Mouse (Mus musculus) right cerebral cortex, postnatal 14 days (tissue): ENCODE results near the gene Sart1.
"Not testable (repeated sequence)": the region's sequence is repeated elsewhere in the genome, so short reads cannot be mapped to it uniquely, and the experiment has no call there.

Source experiments
- DNase-seq: peaks from one replicate; pipeline ENCODE4 v3.0.0; 2022

The Sart1 gene

DNA sequence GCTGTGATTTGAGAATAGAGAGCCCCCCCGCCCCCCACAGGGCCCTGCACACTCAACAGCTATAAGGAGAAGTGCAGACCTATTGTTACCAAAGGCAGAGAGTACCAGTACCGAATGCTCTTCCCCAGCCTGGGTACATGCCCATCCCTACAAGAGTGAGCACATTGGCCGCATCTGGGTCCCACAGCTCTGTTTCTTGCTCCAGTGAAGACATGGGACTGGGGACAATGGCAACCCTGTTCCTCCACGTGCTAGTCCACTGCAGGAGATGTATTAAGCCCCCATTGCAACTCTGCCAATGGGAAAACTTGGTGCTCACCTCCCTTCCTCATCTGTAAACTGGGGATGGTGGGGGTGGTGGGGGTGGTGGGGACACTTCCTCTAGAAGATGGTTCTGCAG, 25.3 kb upstream of the Sart1 start:
- DNase-seq, result no peak

DNA sequence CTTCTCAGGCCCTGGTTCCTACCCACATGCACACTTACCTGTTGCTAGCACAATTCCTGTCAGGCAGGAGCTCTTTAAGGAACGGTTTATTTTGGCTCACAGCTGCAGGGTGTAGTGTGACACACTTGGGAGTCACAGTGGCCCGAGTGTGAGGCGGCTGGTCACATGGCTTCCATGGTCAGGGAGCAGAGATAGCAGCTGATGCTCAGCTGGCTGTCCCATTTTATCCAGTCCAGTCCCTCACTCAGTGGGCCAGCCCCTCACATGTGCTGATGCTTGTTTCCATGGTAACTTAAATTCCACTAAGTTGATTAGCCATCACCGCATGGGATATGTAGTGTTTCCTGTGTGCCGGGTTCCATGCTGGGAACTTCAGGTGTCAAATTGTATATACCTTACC, 23.5 kb upstream of the Sart1 start:
- no peak for DNase-seq

DNA sequence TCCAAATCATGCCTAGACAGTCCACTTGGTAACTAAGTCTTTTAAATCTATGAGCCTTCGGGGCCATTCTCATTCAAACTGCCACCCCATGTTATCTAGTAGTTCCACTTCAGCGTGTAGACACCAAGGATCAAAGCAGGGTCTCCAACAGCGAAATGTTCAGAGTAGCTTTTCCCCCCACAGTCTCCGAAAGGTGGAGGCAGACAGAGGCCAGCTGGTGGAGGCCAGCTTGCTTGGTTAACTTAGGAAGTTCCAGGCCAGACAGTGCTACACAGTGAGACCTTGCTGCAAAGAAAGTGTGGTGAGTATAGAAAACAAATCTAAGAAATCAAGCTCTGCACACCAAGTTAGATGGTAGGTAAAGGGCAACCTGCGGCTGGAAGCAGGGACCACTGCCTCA, 22.1 kb upstream of the Sart1 start:
- no peak for DNase-seq

DNA sequence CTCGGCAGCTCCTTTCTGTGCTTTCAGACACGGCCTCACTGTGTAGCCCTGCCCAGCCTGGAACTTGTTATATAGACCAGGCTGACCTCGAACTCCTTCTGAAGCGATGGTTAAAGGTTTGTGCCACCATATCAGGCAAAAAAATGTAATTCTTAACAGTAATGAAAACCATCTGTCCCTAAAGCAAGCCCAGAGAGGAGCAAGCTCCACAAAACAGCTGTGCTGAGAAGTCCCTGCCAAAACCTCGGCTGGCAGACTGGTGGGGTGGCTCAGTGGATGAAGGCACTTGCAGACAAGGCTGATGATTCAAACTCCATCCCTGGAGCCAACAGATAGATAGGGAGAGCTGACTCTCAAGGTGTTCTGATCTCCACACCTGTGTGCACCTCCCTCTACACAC, 20.6 kb upstream of the Sart1 start:
- DNase-seq, result no peak

DNA sequence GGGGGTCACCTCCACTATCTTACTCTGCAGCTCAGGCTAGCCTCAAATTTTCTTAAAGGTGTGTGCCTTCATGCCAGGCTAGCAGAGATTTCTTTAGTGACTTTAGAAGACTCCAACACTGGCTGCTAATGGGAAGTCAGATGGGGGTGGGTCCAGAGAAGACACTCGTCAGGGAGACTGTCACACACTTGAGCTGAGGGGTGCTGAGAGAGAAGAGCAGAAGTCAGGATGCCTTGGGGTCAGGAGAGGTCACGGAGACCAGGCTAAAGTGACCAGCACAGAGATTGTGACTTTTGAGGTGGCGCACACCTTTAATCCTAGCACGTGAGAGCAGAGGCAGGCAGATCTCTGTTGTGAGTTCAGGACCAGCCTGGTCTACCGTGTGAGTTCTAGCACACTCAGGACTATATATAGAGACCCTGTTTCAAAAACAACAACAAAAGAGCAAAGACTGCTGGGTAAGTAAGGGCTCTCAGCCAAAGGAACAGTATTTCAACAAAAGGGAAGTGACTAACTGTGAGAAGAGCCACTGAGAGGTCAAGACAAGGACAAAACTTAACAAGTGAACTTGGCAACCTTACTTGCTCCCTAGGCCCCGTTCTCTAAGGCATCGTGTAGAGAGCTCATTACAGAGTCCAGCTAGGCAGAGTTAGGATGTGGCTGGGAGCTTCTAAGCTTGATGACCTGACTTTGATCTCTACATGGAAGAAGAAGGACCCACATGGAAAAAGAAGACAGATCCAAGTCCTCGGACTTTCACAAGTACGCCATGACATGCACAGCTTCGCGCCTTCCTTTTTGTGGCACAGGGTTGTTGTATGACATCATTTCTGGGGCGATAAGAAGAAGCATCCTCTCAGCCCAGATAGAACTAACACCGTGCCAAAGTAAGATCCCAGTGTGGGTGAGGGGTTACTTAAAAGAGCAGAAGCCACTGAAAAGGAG, 19.8 kb upstream of the Sart1 start:
- DNase-seq, result no peak

DNA sequence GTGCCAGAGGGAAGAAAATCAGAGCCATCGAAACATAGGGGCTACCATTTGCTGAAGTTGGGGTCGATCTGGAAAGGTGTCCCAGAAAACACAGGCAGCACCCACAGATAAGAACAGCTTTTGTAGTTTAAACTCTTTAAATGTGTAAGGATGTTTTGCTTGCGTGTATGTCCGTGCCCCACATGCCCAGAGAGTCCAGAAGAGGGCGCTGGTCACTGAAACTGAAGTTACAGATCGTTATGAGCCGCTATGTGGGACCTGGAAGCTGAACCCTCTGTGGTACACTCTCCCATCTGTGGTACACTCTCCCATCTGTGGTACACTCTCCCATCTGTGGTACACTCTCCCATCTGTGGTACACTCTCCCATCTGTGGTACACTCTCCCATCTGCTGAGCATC, 18.6 kb upstream of the Sart1 start:
- DNase-seq, result peak; percentile 56

DNA sequence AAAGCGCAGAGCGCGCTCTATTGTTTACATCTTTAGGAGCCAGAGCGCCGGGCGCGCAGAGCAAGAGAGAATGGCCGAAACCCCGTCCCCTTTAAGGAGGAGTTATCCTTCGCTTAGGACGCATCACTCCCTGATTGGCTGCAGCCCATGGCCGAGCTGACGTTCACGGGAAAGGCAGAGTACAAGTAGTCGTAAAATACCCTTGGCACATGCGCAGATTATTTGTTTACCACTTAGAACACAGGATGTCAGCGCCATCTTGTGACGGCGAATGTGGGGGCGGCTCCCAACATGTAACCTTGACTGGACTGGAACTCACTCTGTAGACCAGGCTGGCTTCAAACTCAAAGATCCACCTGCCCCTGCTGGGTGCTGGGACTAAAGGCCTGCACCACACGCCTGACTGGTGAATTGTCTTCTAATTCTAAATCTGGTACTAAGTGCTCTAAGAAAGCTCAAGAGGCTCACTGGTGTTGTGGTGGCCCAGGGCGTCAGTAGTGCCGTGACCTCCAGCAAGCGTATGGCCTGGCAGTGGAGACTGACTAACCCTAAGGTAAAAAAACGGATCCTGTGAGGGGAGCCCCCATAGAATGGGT, 18.1 kb upstream of the Sart1 start:
- DNase-seq, result not testable (repeated sequence)

DNA sequence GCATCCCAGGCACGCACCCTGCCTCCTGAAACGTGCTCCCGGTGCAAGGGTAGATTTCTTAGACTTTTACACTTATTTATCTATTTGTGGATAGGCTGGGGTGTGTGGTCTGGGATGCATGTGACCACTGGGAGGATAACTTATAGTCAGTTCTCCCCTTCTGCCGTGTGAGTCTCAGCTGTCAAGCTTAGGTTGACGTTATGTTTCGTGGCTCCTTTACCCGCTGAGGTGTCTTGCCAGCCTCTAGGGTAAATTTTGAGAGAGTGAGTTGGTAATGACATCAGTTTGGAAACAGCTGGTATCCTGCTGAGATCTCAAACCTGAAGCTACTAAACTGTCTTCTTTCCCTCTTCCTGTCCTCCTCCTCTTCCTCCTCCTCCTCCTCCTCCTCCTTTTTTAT, 17.4 kb upstream of the Sart1 start:
- no peak for DNase-seq

DNA sequence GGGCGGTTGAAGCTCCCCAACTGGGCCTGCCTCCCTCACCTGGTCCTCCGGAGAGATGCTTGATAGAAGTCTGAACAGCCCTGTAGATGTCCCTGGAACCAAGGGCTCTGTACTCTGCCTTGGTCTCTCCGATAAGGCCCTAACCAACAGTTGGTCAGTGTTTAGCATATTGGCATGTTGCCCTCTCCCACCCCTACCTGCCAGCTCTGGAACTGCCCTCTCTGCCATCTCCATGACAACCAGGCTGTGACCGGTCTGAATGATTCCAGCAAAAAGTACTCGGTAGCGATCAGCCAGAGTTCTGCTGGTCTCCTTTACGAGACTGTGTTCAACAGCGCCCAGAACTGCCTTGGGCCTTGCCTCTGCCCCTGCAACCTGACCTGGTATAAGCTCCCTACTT, 13.8 kb upstream of the Sart1 start, which contains the start of gene Tsga10ip:
Tsga10ip (minus strand) TSS at position 234 of the 400 bp plus-strand sequence.
- DNase-seq, result no peak

DNA sequence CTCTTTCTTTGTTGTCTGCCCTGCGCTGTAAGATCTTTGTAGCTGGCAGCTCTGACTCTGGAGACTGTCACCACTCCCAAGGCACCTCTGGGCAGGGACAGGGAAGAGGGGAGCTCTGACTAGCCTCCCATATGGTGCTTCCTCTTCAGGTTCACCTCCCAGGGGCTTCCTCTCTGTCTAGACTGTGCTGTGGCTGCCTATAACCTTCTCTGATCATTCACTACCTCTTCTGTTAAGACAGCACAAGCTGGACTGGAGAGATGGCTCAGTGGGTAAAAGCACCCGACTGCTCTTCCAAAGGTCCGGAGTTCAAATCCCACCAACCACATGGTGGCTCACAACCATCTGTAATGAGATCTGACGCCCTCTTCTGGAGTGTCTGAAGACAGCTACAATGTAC, 12.6 kb upstream of the Sart1 start:
- DNase-seq, result not testable (repeated sequence)

DNA sequence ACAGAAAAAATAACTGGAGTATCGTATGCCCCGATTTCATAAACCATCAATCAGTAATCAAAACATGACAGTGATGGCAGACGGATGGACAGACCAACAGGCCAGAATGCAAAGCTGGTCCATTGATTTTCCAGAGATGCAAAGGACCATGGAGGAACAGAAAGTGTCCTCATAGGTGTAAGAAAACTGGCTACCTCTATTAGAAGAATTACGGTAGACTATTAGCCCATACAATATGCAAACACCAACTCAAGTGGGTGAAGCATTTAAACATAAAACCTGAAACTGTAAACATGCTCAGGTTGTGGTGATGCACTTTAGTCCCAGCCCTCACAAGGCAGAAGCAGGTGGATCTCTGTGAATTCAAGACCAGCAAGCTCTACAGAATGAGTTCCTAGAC, 6.9 kb upstream of the Sart1 start:
- no peak for DNase-seq

DNA sequence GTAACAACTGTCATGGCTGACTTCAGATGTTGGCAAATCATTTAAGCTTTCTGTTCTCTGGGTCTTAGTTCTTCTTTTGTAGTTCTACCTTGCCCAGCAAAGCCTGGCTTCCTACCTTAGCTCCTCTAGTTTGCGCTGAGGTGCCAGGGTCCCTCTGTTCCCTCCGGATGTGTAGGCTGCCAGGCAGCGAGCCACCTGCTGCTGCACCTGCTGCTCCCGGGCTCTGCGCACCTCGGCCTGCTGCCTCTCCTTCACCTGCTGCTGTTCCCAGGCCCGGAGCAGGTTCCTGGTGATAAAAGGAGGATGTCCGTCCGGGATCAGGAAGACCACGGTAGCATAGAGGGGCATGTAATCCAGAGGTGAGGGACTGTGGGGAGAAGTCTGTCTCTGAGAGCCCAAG, 5.7 kb upstream of the Sart1 start:
- DNase-seq, result no peak

DNA sequence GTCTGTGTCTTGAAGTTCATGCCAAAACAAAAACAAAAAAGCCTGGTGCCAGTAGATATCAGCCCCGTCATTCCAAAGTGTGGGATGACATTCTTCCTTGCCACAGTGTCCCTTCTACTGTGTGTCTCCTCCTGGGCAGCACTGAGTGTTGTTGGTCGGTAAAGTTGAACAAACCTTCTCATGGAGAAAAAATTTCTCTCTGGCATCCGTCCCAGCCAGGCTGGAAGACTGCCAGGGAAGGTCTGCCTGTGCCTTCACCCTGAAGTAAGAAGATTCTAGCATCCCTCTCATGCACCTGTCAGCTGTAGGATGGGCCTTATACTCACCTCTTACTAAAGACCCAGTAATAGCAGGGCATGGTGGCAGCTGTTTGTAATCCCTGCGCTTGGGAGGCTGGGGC, 4.4 kb upstream of the Sart1 start:
- DNase-seq, result no peak

DNA sequence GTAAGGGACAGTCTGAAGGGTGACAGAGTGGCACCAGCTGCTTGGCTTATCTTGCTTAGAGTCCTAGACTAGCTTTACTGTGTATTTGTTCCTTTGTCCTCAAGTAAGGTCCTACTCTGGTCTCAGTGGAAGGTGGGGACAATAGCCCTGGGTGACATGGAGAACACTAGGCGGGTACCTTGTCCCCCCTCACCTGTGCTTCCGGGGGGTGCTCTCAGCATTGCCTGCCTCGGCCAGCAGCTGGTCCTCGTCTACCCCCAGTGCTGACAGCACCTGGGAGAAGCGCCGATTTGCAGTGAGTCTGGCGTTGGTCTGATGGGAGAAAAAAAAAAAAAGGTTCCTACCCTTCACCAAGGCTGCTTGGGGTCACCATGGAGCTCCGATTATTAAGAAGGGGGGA, 1.9 kb upstream of the Sart1 start:
- DNase-seq, result no peak

DNA sequence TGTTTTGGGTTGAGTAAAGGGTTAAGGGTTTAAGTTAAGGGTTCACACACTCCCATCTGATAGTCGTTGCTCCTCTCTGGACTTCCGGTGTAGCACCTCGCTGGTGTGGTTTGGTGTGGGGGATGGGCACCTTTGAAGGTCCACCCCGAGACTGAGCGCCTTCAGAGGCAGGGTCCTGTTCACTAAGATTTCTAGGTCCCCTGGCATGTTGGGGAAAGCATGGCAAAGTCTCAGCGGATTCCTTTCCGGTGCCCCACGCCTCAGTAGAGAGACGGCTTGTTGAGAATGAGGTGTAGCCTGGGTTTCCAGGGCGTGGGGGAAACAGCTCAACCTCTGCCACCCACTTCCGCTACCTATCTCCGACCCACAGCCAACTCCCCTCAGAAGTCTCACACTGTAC, 1.1 kb upstream of the Sart1 start:
- no peak for DNase-seq

DNA sequence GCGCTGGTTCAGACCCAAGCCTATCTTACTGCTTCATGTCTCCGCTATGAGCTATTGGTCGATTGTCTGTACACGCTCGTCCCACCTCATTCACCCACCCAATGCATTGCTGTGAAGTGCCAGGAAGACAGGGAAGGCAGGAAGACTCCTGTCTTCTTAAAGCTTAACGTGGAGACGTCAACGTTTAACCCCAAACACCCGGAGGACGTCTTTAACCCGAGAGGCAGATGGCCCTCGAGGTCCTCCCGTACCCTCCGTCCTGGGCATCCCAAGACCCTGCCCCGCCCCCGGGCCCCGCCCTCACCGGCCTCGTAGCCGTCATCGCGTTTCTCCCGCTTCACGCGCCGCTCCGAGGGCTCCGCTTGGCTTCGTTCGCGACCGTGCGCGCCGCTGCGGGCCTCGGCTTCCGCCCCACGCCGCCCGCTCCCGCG, 477 bp downstream of the Sart1 start:
- DNase-seq, result peak; percentile 32

DNA sequence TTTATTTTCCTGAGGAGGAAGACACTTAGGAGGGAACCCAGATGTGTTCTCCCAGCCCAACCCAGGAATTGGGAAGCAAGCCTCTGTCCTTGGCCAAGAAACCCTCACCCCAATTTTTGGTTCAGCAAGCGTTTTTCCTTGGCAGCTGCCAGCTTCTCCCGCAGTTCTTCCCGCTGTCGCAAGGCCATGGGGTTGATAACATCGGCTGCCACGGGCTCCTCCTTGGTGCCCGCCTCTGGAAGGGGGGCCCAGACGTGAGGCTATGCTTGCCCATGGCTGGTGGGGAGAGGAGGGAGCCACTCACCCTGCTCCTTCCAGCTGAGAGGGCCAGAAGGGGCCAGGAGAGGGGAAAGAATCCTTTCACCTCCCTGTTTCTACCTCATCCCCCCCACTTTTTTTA, 3.8 kb downstream of the Sart1 start:
- DNase-seq, result no peak

DNA sequence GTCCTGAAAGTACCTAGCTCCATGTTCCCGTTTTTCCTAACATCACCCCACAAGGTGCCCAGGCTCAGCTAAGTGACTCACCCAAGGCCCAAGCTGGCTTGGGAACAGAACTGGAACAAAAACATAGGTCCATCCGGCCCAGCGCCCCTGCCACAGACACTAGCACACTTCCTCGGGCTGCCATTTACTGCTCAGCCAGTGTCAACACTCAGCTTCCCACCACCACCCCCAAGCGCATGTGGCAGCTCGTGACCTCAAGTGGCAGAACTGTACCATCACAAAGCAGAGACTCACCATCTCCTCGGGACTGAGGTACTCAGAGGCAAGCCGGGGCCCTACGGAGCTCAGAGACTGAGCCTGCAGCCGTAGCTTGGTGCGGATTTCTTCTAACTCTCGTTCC, 5.2 kb downstream of the Sart1 start:
- no peak for DNase-seq

DNA sequence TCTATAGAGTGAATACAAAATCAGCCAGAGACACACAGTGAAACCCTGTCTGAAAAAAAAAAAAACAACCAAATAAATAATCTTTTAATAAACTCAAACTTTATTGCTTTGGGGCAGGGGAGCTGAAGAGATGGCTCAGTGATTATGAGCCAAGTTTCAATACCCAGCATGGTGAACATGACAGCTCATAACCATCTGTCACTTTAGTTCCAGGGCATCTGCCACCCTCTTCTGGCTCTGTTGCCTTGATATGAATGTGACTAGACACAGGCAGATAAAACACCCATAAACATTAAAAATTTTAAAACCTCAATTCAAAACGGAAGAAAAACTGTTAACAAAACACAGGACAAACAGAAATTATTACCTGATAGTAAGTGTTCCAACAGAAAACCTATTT, 11.1 kb downstream of the Sart1 start:
- DNase-seq, result no peak

DNA sequence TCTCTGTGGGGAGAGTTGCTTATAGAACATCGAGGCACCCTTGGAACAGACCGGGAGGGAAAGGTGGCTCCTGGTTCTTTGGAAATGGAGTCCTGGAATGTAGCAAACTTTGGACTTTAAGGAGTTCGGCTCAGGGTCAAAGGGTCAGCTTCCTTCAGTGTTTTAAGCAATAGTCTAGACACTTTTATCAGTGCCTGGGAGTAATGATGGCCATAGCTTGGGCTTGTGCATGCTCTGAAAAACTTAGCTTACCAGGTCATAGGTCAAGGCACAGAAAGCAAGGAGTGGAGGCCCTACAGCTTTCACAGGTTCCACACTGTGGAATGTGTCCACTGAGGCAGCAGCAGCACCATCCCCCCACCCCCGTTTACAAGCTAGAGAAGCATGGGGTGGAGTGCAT, 13.8 kb downstream of the Sart1 start:
- no peak for DNase-seq

DNA sequence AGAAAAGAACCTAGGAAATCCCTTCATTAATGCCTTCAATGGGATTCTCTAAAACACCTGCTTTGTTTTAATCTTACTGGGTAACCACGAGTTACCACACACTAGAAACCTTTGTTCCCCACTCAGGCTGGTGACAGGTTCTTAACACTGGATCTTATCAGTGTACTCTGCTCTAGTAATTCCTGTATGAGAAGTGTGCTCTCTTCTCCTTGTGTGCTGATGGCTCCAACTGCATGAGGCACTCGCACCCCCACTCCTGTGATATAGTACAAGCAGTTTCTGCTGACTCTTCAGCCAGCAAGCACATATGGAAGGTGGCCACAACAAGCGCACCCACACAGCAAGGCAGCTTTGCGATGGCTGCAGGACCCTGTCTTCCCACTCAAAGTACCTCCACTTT, 14.3 kb downstream of the Sart1 start:
- DNase-seq, result no peak

DNA sequence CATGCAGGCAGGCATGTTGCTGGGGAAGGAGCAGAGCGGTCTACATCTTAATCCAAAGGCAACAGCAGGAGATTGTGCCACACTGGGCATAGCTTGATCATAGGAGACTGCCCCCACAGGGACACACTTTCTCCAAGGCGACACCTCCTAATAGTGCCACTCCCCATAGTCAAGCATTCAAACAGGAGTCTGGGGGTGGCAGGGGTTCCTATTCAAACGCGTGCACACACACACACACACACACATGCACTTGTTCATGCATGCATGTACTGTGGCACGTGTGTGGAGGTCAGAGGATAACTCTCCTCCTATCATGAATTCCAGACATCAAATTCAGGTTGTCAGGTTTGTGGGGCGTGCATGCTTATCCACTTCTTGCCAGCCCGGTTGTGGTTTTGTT, 15.8 kb downstream of the Sart1 start:
- no peak for DNase-seq

DNA sequence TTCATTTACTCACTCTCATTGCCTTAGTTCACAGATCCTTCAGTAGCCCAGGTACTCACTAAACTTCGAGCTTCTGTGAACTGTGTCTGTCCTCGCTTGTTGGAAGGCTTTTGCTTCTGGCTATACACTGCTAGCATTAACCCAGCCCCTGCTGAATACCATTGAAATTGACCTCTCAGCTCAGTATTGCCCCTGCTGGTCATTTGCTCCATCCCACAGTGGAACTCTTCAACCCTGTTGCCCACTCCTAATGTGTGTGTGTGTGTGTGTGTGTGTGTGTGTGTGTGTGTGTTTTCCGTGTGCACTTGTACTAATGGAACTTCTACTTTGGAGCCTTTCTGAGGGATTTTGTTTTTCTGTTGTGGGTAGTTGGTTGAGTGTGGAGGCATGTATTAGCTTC, 17.6 kb downstream of the Sart1 start:
- DNase-seq, result no peak

DNA sequence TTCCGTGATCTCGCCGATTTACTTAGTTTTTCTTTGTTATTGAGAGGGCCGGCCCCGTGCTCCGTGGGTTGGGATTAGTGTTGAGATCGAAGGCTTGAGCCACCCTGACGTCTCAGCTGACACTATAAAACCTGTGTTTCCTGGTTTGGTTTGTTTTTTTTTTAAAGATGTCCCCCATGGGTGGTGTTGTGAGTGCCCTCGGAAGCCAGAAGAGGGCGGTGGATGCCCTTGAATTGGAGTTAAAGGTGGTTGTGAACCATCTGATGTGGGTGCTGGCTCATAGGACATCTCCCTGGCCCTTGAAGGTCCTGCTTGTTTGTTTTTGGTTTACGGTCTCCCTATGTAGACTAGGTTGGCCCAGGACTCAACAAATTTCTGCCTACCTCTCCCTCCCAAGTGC, 21.0 kb downstream of the Sart1 start:
- DNase-seq, result no peak

DNA sequence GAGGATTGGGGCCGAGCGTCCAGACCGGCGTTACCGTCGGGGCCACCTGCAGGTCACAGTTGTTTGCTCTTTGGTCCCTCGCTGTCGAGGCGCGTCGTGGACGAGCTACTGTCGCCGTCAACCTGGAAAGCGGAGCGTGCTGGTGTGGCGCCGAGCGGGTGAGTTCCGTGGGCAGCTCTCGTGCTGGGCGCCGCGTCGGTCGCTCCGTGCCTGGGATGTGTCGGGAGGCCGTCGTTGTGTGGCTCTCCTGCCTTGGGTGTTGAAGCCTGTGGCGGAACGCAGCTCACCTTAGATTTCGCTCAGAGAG, 21.5 kb downstream of the Sart1 start, which contains the start of gene Banf1:
Banf1 (minus strand) TSS at position 116 of the 307 bp plus-strand sequence.
- DNase-seq, result no peak
